Mouse (Mus musculus) T-helper 17 cell (primary cell): Measurements from ENCODE around the gene Ptma.
"Not testable (repeated sequence)": the region's sequence is repeated elsewhere in the genome, so short reads cannot be mapped to it uniquely, and the experiment has no call there.

ENCODE experiments used
- in situ Hi-C, 2 experiments: fragments of 300-600 bp; cut with MboI, MseI; formaldehyde crosslinking; loops; 1 replicate in 1 of 2; 2 replicates in 1 of 2; pipeline ENCODE4 v1.15.1; 2025; ENCODE audit warnings: high pct_unique_total_duplicates in 2 of 2

Ptma gene

GRCm38 (mm10) chr1:86526116-86526788, at the start of gene Ptma:
Gene Ptma (plus strand): TSS chr1:86526726.
- in situ Hi-C loops: loop anchor here in 1 of 2 experiments (5.0 kb wide), 1 partner anchor 89 kb away; no protein-coding TSS in a partner anchor

- in situ Hi-C loops: loop anchor here in 1 of 2 experiments (10.0 kb wide), 1 partner anchor 387 kb away; no protein-coding TSS in a partner anchor
Observed at GRCm38 (mm10) chr1:86477738-86478285, 48.7 kb upstream of the Ptma start.

- in situ Hi-C loops: loop anchor here in 1 of 2 experiments (10.0 kb wide), 1 partner anchor 386 kb away; no protein-coding TSS in a partner anchor
Observed at GRCm38 (mm10) chr1:86479099-86479825, 47.3 kb upstream of the Ptma start.

- in situ Hi-C loops: no loop called here
Observed at GRCm38 (mm10) chr1:86480288-86480687, 46.2 kb upstream of the Ptma start.

GRCm38 (mm10) chr1:86480735-86481447, 45.6 kb upstream of the Ptma start:
- in situ Hi-C loops: no loop called here

GRCm38 (mm10) chr1:86481468-86481867, 45.1 kb upstream of the Ptma start:
- in situ Hi-C loops: no loop called here

GRCm38 (mm10) chr1:86482288-86482687, 44.2 kb upstream of the Ptma start:
- in situ Hi-C loops: no loop called here

- in situ Hi-C loops: no loop called here
Observed at GRCm38 (mm10) chr1:86482761-86483160, 43.8 kb upstream of the Ptma start.

- in situ Hi-C loops: no loop called here
Observed at GRCm38 (mm10) chr1:86485346-86485745, 41.2 kb upstream of the Ptma start.

- in situ Hi-C loops: not testable (repeated sequence)
Observed at GRCm38 (mm10) chr1:86485858-86486257, 40.7 kb upstream of the Ptma start.

GRCm38 (mm10) chr1:86486703-86487294, 39.7 kb upstream of the Ptma start:
- in situ Hi-C loops: no loop called here

- in situ Hi-C loops: no loop called here
Observed at GRCm38 (mm10) chr1:86487295-86487907, 39.1 kb upstream of the Ptma start.

- in situ Hi-C loops: no loop called here
Observed at GRCm38 (mm10) chr1:86487908-86488314, 38.6 kb upstream of the Ptma start.

GRCm38 (mm10) chr1:86488326-86488725, 38.2 kb upstream of the Ptma start:
- in situ Hi-C loops: no loop called here

- in situ Hi-C loops: no loop called here
Observed at GRCm38 (mm10) chr1:86488774-86489173, 37.8 kb upstream of the Ptma start.

- in situ Hi-C loops: no loop called here
Observed at GRCm38 (mm10) chr1:86489901-86490300, 36.6 kb upstream of the Ptma start.

- in situ Hi-C loops: no loop called here
Observed at GRCm38 (mm10) chr1:86490697-86491096, 35.8 kb upstream of the Ptma start.

GRCm38 (mm10) chr1:86491533-86492094, 34.9 kb upstream of the Ptma start:
- in situ Hi-C loops: no loop called here

- in situ Hi-C loops: no loop called here
Observed at GRCm38 (mm10) chr1:86492095-86493070, 34.1 kb upstream of the Ptma start.
